Mouse (Mus musculus) gastrocnemius, adult 8-10 months (tissue): ENCODE data around the gene Tom1l1. TPM values are rescaled to one million over a fixed set of nuclear protein-coding genes. Genes with fewer than 3 reads are reported as not detected.
"Not testable (repeated sequence)": the region's sequence is repeated elsewhere in the genome, so short reads cannot be mapped to it uniquely, and the experiment has no call there.

Experiments used
- DNase-seq, 2 experiments: peaks; one replicate each; pipeline ENCODE4 v3.0.0; 2022; ENCODE audit warnings: low spot score in 2 of 2
- total RNA-seq, 4 experiments: library from RNA; stranded (reverse); gene quantifications; 2 replicates each; pipeline ENCODE4 v1.2.4; 2022

Tom1l1 gene
- 10 to 100 TPM; 12.3 to 18.3 (median 14.4) TPM for total RNA-seq

- peak; percentile 70 to 79 for DNase-seq
These were observed at the start of gene Tom1l1 for GRCm38 (mm10) chr11:90687460-90688416. TSS of gene Tom1l1 (minus strand) at chr11:90688366.

GRCm38 (mm10) chr11:90733575-90733974, 45.4 kb upstream of the Tom1l1 start:
- no peak for DNase-seq

GRCm38 (mm10) chr11:90727354-90728125, 39.4 kb upstream of the Tom1l1 start:
- DNase-seq: no peak

- DNase-seq: no peak
These were observed 38.6 kb upstream of the Tom1l1 start for GRCm38 (mm10) chr11:90726730-90727129.

GRCm38 (mm10) chr11:90722304-90722703, 34.1 kb upstream of the Tom1l1 start:
- no peak for DNase-seq

GRCm38 (mm10) chr11:90717719-90718118, 29.6 kb upstream of the Tom1l1 start:
- no peak for DNase-seq

GRCm38 (mm10) chr11:90711596-90711995, 23.4 kb upstream of the Tom1l1 start:
- DNase-seq: no peak

GRCm38 (mm10) chr11:90707134-90707533, 19.0 kb upstream of the Tom1l1 start:
- DNase-seq: not testable (repeated sequence)

GRCm38 (mm10) chr11:90697480-90698240, 9.5 kb upstream of the Tom1l1 start:
- DNase-seq: no peak

- DNase-seq: no peak
These were observed 7.6 kb upstream of the Tom1l1 start for GRCm38 (mm10) chr11:90695811-90696210.

- DNase-seq: no peak
These were observed 6.0 kb upstream of the Tom1l1 start for GRCm38 (mm10) chr11:90694206-90694605.

GRCm38 (mm10) chr11:90690361-90690760, 2.2 kb upstream of the Tom1l1 start:
- DNase-seq: no peak

- DNase-seq: no peak
These were observed 1.1 kb downstream of the Tom1l1 start for GRCm38 (mm10) chr11:90687040-90687439.

GRCm38 (mm10) chr11:90686287-90687025, 1.7 kb downstream of the Tom1l1 start:
- no peak for DNase-seq

GRCm38 (mm10) chr11:90685196-90685595, 3.0 kb downstream of the Tom1l1 start:
- DNase-seq: no peak

- DNase-seq: no peak
These were observed 3.4 kb downstream of the Tom1l1 start for GRCm38 (mm10) chr11:90684765-90685164.

GRCm38 (mm10) chr11:90681171-90681570, 7.0 kb downstream of the Tom1l1 start:
- DNase-seq: no peak

- DNase-seq: no peak
These were observed 9.6 kb downstream of the Tom1l1 start for GRCm38 (mm10) chr11:90678582-90678981.

GRCm38 (mm10) chr11:90677771-90678288, 10.3 kb downstream of the Tom1l1 start:
- DNase-seq: no peak

- no peak for DNase-seq
These were observed 11.1 kb downstream of the Tom1l1 start for GRCm38 (mm10) chr11:90677027-90677426.
